Mouse (Mus musculus): ENCODE data around the gene Litaf.

Gene Litaf

GRCm38 (mm10) chr16:10916271-10916670 lies 149.7 kb downstream of the Litaf start:
- in situ Hi-C loops (cut with MboI, MseI), result no loop called here

- in situ Hi-C loops (cut with MboI, MseI), result no loop called here
Observed at GRCm38 (mm10) chr16:10915066-10915465, 150.9 kb downstream of the Litaf start.

DNA sequence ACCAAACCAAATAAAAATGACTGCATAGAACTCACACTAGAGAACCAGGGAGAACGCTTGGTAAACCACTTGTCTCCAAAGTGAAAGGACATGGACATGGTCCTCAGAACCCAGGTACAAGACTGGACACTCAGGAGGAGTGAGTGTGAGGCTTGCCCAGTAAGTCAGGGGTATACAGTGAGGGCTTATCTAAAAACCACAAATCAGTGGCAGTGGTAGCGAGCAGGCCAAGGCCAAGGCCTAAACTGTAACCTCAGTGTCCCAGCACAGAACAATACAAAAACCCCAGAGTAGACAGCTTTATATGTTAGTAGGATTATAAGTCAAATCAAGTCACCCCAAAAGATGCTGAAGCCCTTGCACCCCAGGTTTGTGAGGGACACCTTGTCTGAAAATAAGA lies 154.9 kb downstream of the Litaf start:
- in situ Hi-C loops (cut with MboI, MseI), result no loop called here

DNA sequence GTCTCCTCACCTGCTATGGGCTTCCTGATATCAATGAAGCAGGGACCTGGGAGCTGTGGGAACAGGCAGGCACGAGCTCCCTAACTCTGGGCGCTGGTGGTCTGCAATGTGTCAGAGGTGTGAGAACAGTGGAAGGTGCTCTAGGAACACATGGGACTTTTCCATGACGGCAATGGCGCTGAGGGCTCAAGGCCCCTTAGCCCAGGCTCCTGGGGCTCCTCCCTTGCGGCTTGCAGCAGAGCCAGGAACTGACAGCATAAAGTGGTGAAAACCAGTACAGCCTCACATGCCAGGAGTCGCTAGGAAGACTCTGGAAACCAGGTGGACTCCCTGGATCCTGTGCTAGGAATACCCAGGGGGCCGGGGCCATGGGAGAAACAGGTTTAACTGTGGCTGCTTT lies 155.4 kb downstream of the Litaf start:
- in situ Hi-C loops (cut with MboI, MseI), result no loop called here

Data from regulatory T cell (primary cell).